31 mouse cellular contexts compared by ENCODE assay signal in the genomic region with DNA sequence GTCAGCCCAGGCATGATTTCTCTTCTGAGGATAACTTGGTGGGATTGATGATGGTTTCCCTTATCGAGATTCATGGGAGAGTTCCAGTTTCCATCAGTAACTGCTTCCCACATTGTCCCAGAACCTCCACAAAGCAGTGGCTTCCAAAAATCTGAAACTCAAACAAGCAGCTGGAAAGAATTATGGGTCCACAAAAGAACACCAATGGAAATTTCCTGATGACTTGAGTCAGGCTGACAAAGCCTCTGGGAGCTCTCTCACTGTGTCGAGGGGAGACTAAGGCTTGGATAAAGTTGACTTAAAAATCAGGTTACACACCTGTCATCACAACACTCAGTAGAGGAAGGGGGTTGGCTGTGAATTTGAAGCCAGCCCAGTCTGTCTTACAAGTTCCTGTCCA.
A peak's percentile ranks its signal among the peaks of the same experiment; 100 is the strongest.
DNase-seq lines count a peak whose midpoint lies in the region; ATAC-seq and TF ChIP-seq lines count a peak whose summit lies in the region.
"Had no signal": no experiment of that assay in that cellular context is flagged by ENCODE, and none has a peak within 500 bp of the region (broad histone marks: within the 10 kb centered on the region; RNA-seq: fewer than 3 reads in every experiment).

No protein-coding gene starts in this region.

- H3K9ac ChIP-seq in hindbrain, embryonic 13.5 days = no peak overlapping the region
- H3K9ac ChIP-seq in hindbrain, embryonic 11.5 days (ENCODE audit: low read depth, low read length) = no peak overlapping the region
- H3K9ac ChIP-seq in midbrain, embryonic 14.5 days (replicated peaks; ENCODE audit: low read length) = no peak overlapping the region
- H3K9ac ChIP-seq: embryonic facial prominence, embryonic 12.5 days; heart, embryonic 15.5 days; intestine, embryonic 15.5 days; liver, embryonic 14.5 days had no signal

- no peak for DNase-seq in hindbrain, embryonic 11.5 days (ENCODE audit: low spot score)
- DNase-seq in midbrain, embryonic 14.5 days = no peak
- no peak for DNase-seq in midbrain, embryonic 10.5 days (ENCODE audit: low spot score)
- DNase-seq in forelimb bud, embryonic 11.5 days (ENCODE audit: low read depth, low spot score) = peak; percentile 7
- no peak for DNase-seq in ovary, adult 18-20 months (ENCODE audit: low spot score)
- DNase-seq: adrenal gland, adult 8-10 months; cerebellum, adult 2 months; cerebellum, postnatal 14 days; gastrocnemius, postnatal 25 days; heart, adult 11 months; kidney, adult 2 months; kidney, postnatal 36 days; layer of hippocampus, postnatal 36 days; liver; lung, adult 2 months; lung, postnatal 10 days; right cerebral cortex, adult 18-20 months; thymus, adult 18-20 months; thymus, postnatal 25 days had no signal

- H3K27ac ChIP-seq in hindbrain, embryonic 13.5 days = peak overlapping the region; percentile 85
- no peak overlapping the region for H3K27ac ChIP-seq in hindbrain, embryonic 11.5 days (ENCODE audit: low read depth, low read length)
- H3K27ac ChIP-seq in midbrain, embryonic 14.5 days (replicated peaks; ENCODE audit: low read depth, low read length) = peak overlapping the region; percentile 17; the same call in 1 of the 2 replicates
- no peak overlapping the region for H3K27ac ChIP-seq in midbrain, embryonic 10.5 days (replicated peaks)
- H3K27ac ChIP-seq in embryonic fibroblast, embryonic 13.5 days (ENCODE audit: insufficient read depth, low read length) = peak overlapping the region; percentile 61
- H3K27ac ChIP-seq: embryonic facial prominence, embryonic 12.5 days; heart, embryonic 10.5 days; heart, embryonic 15.5 days; hindbrain, postnatal 0 days; intestine, embryonic 15.5 days; liver, embryonic 14.5 days; macrophage; stomach, postnatal 0 days had no signal

- ATAC-seq in hindbrain, embryonic 13.5 days (ENCODE audit: low FRiP score) = no peak
- ATAC-seq in hindbrain, embryonic 11.5 days (ENCODE audit: low FRiP score) = no peak
- no peak for ATAC-seq in midbrain, embryonic 14.5 days (ENCODE audit: low FRiP score, low TSS enrichment)
- ATAC-seq: hindbrain, postnatal 0 days; intestine, embryonic 15.5 days had no signal

- H3K27me3 ChIP-seq in hindbrain, embryonic 13.5 days = no peaks in the 10 kb centered on the region
- no peaks in the 10 kb centered on the region for H3K27me3 ChIP-seq in hindbrain, embryonic 11.5 days (ENCODE audit: control insufficient read depth, insufficient read depth, low read length)
- no peaks in the 10 kb centered on the region for H3K27me3 ChIP-seq in midbrain, embryonic 14.5 days (ENCODE audit: control insufficient read depth, insufficient read depth, low read length)
- H3K27me3 ChIP-seq in midbrain, embryonic 10.5 days (ENCODE audit: low read depth, poor library complexity, severe bottlenecking) = no peaks in the 10 kb centered on the region
- H3K27me3 ChIP-seq: CH12.LX; embryonic facial prominence, embryonic 12.5 days; heart, embryonic 15.5 days; intestine, embryonic 15.5 days had no signal

- H3K4me3 ChIP-seq in hindbrain, embryonic 13.5 days = no peak overlapping the region
- H3K4me3 ChIP-seq in hindbrain, embryonic 11.5 days (ENCODE audit: low read depth, low read length) = no peak overlapping the region
- H3K4me3 ChIP-seq in midbrain, embryonic 14.5 days (replicated peaks; ENCODE audit: low read depth, low read length) = no peak overlapping the region
- H3K4me3 ChIP-seq in midbrain, embryonic 10.5 days = no peak overlapping the region
- H3K4me3 ChIP-seq in embryonic fibroblast, embryonic 13.5 days (ENCODE audit: insufficient read depth, low read length) = no peak overlapping the region
- H3K4me3 ChIP-seq: embryonic facial prominence, embryonic 12.5 days; erythroblast, embryonic 14.5 days; heart, embryonic 10.5 days; heart, embryonic 15.5 days; intestine, embryonic 15.5 days had no signal

- H3K4me2 ChIP-seq in hindbrain, embryonic 13.5 days = no peak overlapping the region
- H3K4me2 ChIP-seq in hindbrain, embryonic 11.5 days (replicated peaks; ENCODE audit: low read depth, low read length) = no peak overlapping the region
- H3K4me2 ChIP-seq in midbrain, embryonic 14.5 days (ENCODE audit: low read length) = no peak overlapping the region
- H3K4me2 ChIP-seq: embryonic facial prominence, embryonic 12.5 days; heart, embryonic 15.5 days; intestine, embryonic 15.5 days had no signal

- no peaks in the 10 kb centered on the region for H3K36me3 ChIP-seq in hindbrain, embryonic 13.5 days
- H3K36me3 ChIP-seq in hindbrain, embryonic 11.5 days (ENCODE audit: control insufficient read depth, insufficient read depth, low read length) = no peaks in the 10 kb centered on the region
- H3K36me3 ChIP-seq in midbrain, embryonic 14.5 days (ENCODE audit: control insufficient read depth, insufficient read depth, low read length) = no peaks in the 10 kb centered on the region
- no peaks in the 10 kb centered on the region for H3K36me3 ChIP-seq in midbrain, embryonic 10.5 days
- H3K36me3 ChIP-seq: embryonic facial prominence, embryonic 12.5 days; heart, embryonic 10.5 days; heart, embryonic 15.5 days; intestine, embryonic 15.5 days had no signal

- no peak for TF ChIP-seq POLR2A in embryonic fibroblast, embryonic 13.5 days (IDR thresholded peaks at IDR 0.05; ENCODE audit: low read depth, low read length)

- H3K4me1 ChIP-seq in hindbrain, embryonic 13.5 days (replicated peaks) = peaks cover 26% of the 10 kb centered on the region
- no peaks in the 10 kb centered on the region for H3K4me1 ChIP-seq in hindbrain, embryonic 11.5 days (replicated peaks; ENCODE audit: control insufficient read depth, insufficient read depth, low read length)
- peaks cover 18% of the 10 kb centered on the region for H3K4me1 ChIP-seq in midbrain, embryonic 14.5 days (ENCODE audit: control insufficient read depth, insufficient read depth, low read length)
- H3K4me1 ChIP-seq in midbrain, embryonic 10.5 days = peaks cover 7% of the 10 kb centered on the region
- peaks cover 12% of the 10 kb centered on the region for H3K4me1 ChIP-seq in embryonic fibroblast, embryonic 13.5 days (ENCODE audit: control insufficient read depth, insufficient read depth, low read length)
- H3K4me1 ChIP-seq: embryonic facial prominence, embryonic 12.5 days; intestine, embryonic 15.5 days had no signal

- no peak for TF ChIP-seq CTCF in embryonic fibroblast, embryonic 13.5 days (IDR thresholded peaks at IDR 0.05; ENCODE audit: borderline replicate concordance, insufficient read depth, low read length)

- no peaks in the 10 kb centered on the region for H3K9me3 ChIP-seq in hindbrain, embryonic 13.5 days
- no peaks in the 10 kb centered on the region for H3K9me3 ChIP-seq in hindbrain, embryonic 11.5 days (ENCODE audit: control insufficient read depth, low read length)
- H3K9me3 ChIP-seq in midbrain, embryonic 14.5 days (ENCODE audit: control insufficient read depth, low read length) = no peaks in the 10 kb centered on the region
- H3K9me3 ChIP-seq in midbrain, embryonic 10.5 days (replicated peaks) = no peaks in the 10 kb centered on the region
- H3K9me3 ChIP-seq: embryonic facial prominence, embryonic 12.5 days; heart, embryonic 10.5 days; heart, embryonic 15.5 days; intestine, embryonic 15.5 days had no signal

- WGBS in hindbrain, embryonic 13.5 days = 52% methylated on average over 2 of the region's 2 CpGs
- WGBS in hindbrain, embryonic 11.5 days = 61% methylated on average over 2 of the region's 2 CpGs
- WGBS in midbrain, embryonic 14.5 days = 54% methylated on average over 2 of the region's 2 CpGs
- WGBS in midbrain, embryonic 10.5 days = 81% methylated on average over 2 of the region's 2 CpGs

Comparison
In these comparisons a context has a peak if more than half of its experiments do, and no peak if none do; other contexts are left out.
1. H3K27ac ChIP-seq: peak in hindbrain, embryonic 13.5 days (single experiment), midbrain, embryonic 14.5 days (single experiment) and embryonic fibroblast, embryonic 13.5 days (single experiment); none in hindbrain, embryonic 11.5 days (single experiment) and midbrain, embryonic 10.5 days (single experiment).